Mouse (Mus musculus): ENCODE data around the gene Hs3st5.

GRCm38 (mm10) chr10:36862127-36862895 is 355.7 kb downstream of the Hs3st5 start:
- TF ChIP-seq CTCF (IDR thresholded peaks at IDR 0.05) (no peak), EP300 (IDR thresholded peaks at IDR 0.05) (no peak)

Data from lung, postnatal 0 days (tissue).